Mouse (Mus musculus) left cerebral cortex, postnatal 4 days (tissue): ENCODE results near the gene Panx2. TPM values are rescaled to one million over a fixed set of nuclear protein-coding genes. Genes with fewer than 3 reads are reported as not detected.

Experiments used
- DNase-seq: peaks from one replicate; pipeline ENCODE4 v3.0.0-alpha.2; 2022
- intact Hi-C: fragments of 180-260 bp; cut with DNase I; formaldehyde crosslinking; loops from one replicate; pipeline ENCODE4 v1.15.1; 2025
- total RNA-seq, 2 experiments: library from RNA; stranded (reverse); gene quantifications; 2 replicates each; pipeline ENCODE4 v1.2.3; 2021

The Panx2 gene
- total RNA-seq, 2 experiments from 2014 or later: 52.1 to 60.6 TPM

GRCm38 (mm10) chr15:89074613-89075477, 15.3 kb downstream of the Panx2 start, which contains the start of gene Trabd:
Gene Trabd (plus strand): TSS chr15:89075124.
- no peak for DNase-seq
- intact Hi-C loops: no loop called here

GRCm38 (mm10) chr15:89075478-89076147, 16.1 kb downstream of the Panx2 start:
- intact Hi-C loops: no loop called here
- peak; percentile 91 for DNase-seq

- DNase-seq: peak; percentile 66
- intact Hi-C loops: no loop called here
These were observed 16.7 kb downstream of the Panx2 start for GRCm38 (mm10) chr15:89076156-89076731.

- DNase-seq: no peak
- intact Hi-C loops: no loop called here
These were observed 18.8 kb downstream of the Panx2 start for GRCm38 (mm10) chr15:89078208-89078836.

GRCm38 (mm10) chr15:89083906-89084305, 24.4 kb downstream of the Panx2 start:
- DNase-seq: no peak
- intact Hi-C loops: loop anchor here (10.0 kb wide), 1 partner anchor 259 kb away; no protein-coding TSS in a partner anchor

- intact Hi-C loops: loop anchor here (10.0 kb wide), 1 partner anchor 260 kb away; no protein-coding TSS in a partner anchor
- no peak for DNase-seq
These were observed 25.3 kb downstream of the Panx2 start for GRCm38 (mm10) chr15:89084826-89085225.

- peak; percentile 92 for DNase-seq
- intact Hi-C loops: loop anchor here (10.0 kb wide), 1 partner anchor 264 kb away; no protein-coding TSS in a partner anchor
These were observed 29.2 kb downstream of the Panx2 start, which contains the start of gene Selenoo for GRCm38 (mm10) chr15:89088607-89089247. Gene Selenoo (plus strand): TSS chr15:89089084.

- DNase-seq: peak; percentile 28
- intact Hi-C loops: loop anchor here (10.0 kb wide), 1 partner anchor 265 kb away; no protein-coding TSS in a partner anchor
These were observed 29.9 kb downstream of the Panx2 start for GRCm38 (mm10) chr15:89089248-89090051.

- intact Hi-C loops: no loop called here
- no peak for DNase-seq
These were observed 31.1 kb downstream of the Panx2 start for GRCm38 (mm10) chr15:89090662-89091061.

GRCm38 (mm10) chr15:89092181-89092580, 32.6 kb downstream of the Panx2 start:
- intact Hi-C loops: no loop called here
- DNase-seq: no peak

GRCm38 (mm10) chr15:89097450-89097849, 37.9 kb downstream of the Panx2 start:
- no peak for DNase-seq
- intact Hi-C loops: no loop called here

- no peak for DNase-seq
- intact Hi-C loops: no loop called here
These were observed 39.1 kb downstream of the Panx2 start for GRCm38 (mm10) chr15:89098616-89099015.

- intact Hi-C loops: no loop called here
- no peak for DNase-seq
These were observed 41.3 kb downstream of the Panx2 start for GRCm38 (mm10) chr15:89100823-89101222.

GRCm38 (mm10) chr15:89102646-89103045, 43.1 kb downstream of the Panx2 start:
- intact Hi-C loops: no loop called here
- no peak for DNase-seq

GRCm38 (mm10) chr15:89103921-89104320, 44.4 kb downstream of the Panx2 start:
- intact Hi-C loops: no loop called here

GRCm38 (mm10) chr15:89104425-89104824, 44.9 kb downstream of the Panx2 start:
- peak; percentile 72 for DNase-seq
- intact Hi-C loops: no loop called here

More at GRCm38 (mm10) chr15:89103921-89104320, 44.4 kb downstream of the Panx2 start:
- DNase-seq: no peak

- peak; percentile 43 for DNase-seq
- intact Hi-C loops: no loop called here
These were observed 46.5 kb downstream of the Panx2 start for GRCm38 (mm10) chr15:89106073-89106472.

GRCm38 (mm10) chr15:89106976-89107375, 47.4 kb downstream of the Panx2 start:
- no peak for DNase-seq
- intact Hi-C loops: no loop called here

GRCm38 (mm10) chr15:89110147-89110546, 50.6 kb downstream of the Panx2 start:
- no peak for DNase-seq
- intact Hi-C loops: no loop called here
